Mouse (Mus musculus) MEL (cell line): Measurements from ENCODE around the gene Igf2r.

ENCODE experiments used
- CHD2 ChIP-seq: IDR thresholded peaks from 2 replicates; pipeline ENCODE4 v1.6.1; 2011; ENCODE audit warnings: low read length, improper control_type of control experiment
- CTCF ChIP-seq, 3 experiments: IDR thresholded peaks in 2 of 3; conservative IDR thresholded peaks in 1 of 3; 2 replicates each; pipeline ENCODE4 v1.5.1; 2011 to 2012; ENCODE audit warnings: low read length in 3 of 3, low read depth in 2 of 3, mild to moderate bottlenecking in 2 of 3, improper control_type of control experiment in 1 of 3, inconsistent platforms in 1 of 3, mixed read lengths in 1 of 3, moderate library complexity in 1 of 3; ENCODE audit not compliant: control insufficient read depth in 1 of 3, insufficient read depth in 1 of 3, poor library complexity in 1 of 3, severe bottlenecking in 1 of 3
- EP300 ChIP-seq, 2 experiments: IDR thresholded peaks; 2 replicates each; pipeline ENCODE4 v1.6.1; 2011; ENCODE audit warnings: improper control_type of control experiment in 2 of 2, low read length in 2 of 2, low read depth in 1 of 2, mild to moderate bottlenecking in 1 of 2
- ETS1 ChIP-seq: IDR thresholded peaks from 2 replicates; pipeline ENCODE4 v1.6.1; 2012; ENCODE audit warnings: low read depth, mild to moderate bottlenecking, inconsistent platforms, low read length, improper control_type of control experiment, moderate library complexity
- GATA1 ChIP-seq: IDR thresholded peaks from 2 replicates; pipeline ENCODE4 v1.6.1; 2011; ENCODE audit warnings: low read depth, low read length, improper control_type of control experiment
- MAFK ChIP-seq: IDR thresholded peaks from 2 replicates; pipeline ENCODE4 v1.6.1; 2011; ENCODE audit warnings: low read depth, mild to moderate bottlenecking, low read length, improper control_type of control experiment, borderline replicate concordance
- MAX ChIP-seq: IDR thresholded peaks from 2 replicates; pipeline ENCODE4 v1.6.1; 2011; ENCODE audit warnings: low read length, improper control_type of control experiment
- POLR2A ChIP-seq, 2 experiments: IDR thresholded peaks; 2 replicates each; pipeline ENCODE4 v1.6.1; 2011 to 2012; ENCODE audit warnings: low read length in 2 of 2, mild to moderate bottlenecking in 2 of 2, control low read depth in 1 of 2, improper control_type of control experiment in 1 of 2, low read depth in 1 of 2, moderate library complexity in 1 of 2; ENCODE audit not compliant: control insufficient read depth in 1 of 2, insufficient read depth in 1 of 2, poor library complexity in 1 of 2
- POLR2AphosphoS2 ChIP-seq: IDR thresholded peaks from 2 replicates; pipeline ENCODE4 v1.6.1; 2011; ENCODE audit warnings: low read length, improper control_type of control experiment
- ZNF384 ChIP-seq: IDR thresholded peaks from 2 replicates; pipeline ENCODE4 v1.6.1; 2012; ENCODE audit warnings: low read depth, mild to moderate bottlenecking, inconsistent platforms, low read length, improper control_type of control experiment

DNA sequence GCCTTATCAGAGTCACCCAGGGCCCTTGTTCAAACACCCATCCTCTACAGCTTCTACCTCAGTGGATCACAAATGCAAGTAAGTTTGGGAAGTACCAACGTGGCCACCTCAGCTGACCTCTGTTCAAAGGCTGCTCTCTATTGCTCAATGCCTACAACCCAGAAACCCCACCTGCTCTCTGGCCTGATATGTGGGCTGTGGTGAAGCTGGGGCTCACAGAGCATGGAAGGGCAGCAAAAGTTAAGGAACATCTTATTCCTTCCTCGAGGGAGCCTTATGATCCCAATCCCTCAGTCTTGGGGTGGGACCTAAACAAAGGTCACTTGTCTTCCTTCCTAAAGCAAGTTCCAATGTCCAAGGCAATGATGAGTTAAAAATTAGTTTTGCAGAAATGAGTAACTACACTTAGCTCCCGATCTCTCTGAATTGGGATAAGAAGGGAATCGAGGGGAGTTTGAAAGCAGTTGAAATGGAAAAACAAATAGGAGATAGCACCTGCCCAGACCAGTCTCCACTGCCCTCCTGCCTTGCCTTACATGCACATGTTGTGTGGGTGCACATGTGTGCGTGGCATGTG lies 98.3 kb downstream of the Igf2r start:
- TF ChIP-seq POLR2A (IDR thresholded peaks at IDR 0.05; ENCODE audit: control insufficient read depth in 1 of 2, insufficient read depth in 1 of 2, low read depth in 1 of 2, low read length in 2 of 2, poor library complexity in 1 of 2) (no peak), MAFK (no peak), CTCF (IDR thresholded peaks at IDR 0.05 in 2 of 3, conservative IDR thresholded peaks at IDR 0.05 in 1 of 3; ENCODE audit: control insufficient read depth in 1 of 3, insufficient read depth in 1 of 3, low read depth in 2 of 3, low read length in 3 of 3, poor library complexity in 1 of 3, severe bottlenecking in 1 of 3) (no peak), GATA1 (no peak), POLR2AphosphoS2 (no peak), ZNF384 (no peak), EP300 (IDR thresholded peaks at IDR 0.05; ENCODE audit: low read depth in 1 of 2, low read length in 2 of 2) (no peak), MAX (no peak), ETS1 (no peak), CHD2 (no peak)
